Mouse (Mus musculus): ENCODE data around the gene Krtap4-1. TPM values are rescaled to one million over a fixed set of nuclear protein-coding genes. Genes with fewer than 3 reads are reported as not detected.
"Not testable (repeated sequence)": the region's sequence is repeated elsewhere in the genome, so short reads cannot be mapped to it uniquely, and the experiment has no call there.

The Krtap4-1 gene
- total RNA-seq, 2 experiments from 2014 or later, result not detected

- DNase-seq (ENCODE audit: low spot score in 2 of 2); intact Hi-C loops (cut with DNase I): not testable (repeated sequence)
These were observed 30.3 kb downstream of the Krtap4-1 start, which contains the start of gene Krtap9-3 for GRCm38 (mm10) chr11:99597742-99598141. Gene Krtap9-3 (minus strand): TSS chr11:99598105.

GRCm38 (mm10) chr11:99590981-99591380 is 37.1 kb downstream of the Krtap4-1 start, which contains the start of gene Krtap1-3:
Gene Krtap1-3 (minus strand): TSS chr11:99591339.
- intact Hi-C loops (cut with DNase I), result no loop called here
- DNase-seq (ENCODE audit: low spot score in 2 of 2), result no peak

DNA sequence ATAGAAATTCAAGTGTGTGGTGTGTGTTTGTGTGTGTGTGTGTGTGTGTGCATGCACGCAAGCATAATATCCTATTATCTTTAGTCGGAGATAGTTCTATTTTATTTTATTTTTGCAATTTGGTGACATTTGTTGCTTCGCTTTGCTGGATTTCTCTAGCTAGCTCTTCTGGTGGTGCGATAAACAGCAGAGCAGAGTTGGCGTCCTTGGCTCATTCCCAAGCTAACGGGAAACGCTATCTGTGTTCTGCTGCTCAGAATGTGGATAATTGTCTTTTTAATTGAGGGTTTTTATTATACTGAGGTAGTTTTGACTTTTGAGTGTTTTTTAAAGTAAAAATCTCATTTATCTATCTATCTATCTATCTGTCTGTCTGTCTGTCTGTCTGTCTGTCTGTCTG is 42.9 kb downstream of the Krtap4-1 start:
- peak; percentile 9 to 38 for DNase-seq (ENCODE audit: low spot score in 2 of 2)
- intact Hi-C loops (cut with DNase I), result no loop called here

- DNase-seq (ENCODE audit: low spot score in 2 of 2), result no peak
- intact Hi-C loops (cut with DNase I), result loop anchor here (5.0 kb wide), 1 partner anchor 584 kb away; no protein-coding TSS in a partner anchor
These were observed 44.8 kb downstream of the Krtap4-1 start, which contains the start of gene Krtap1-4 for GRCm38 (mm10) chr11:99583245-99583704. Gene Krtap1-4 (minus strand): TSS chr11:99583654.

DNA sequence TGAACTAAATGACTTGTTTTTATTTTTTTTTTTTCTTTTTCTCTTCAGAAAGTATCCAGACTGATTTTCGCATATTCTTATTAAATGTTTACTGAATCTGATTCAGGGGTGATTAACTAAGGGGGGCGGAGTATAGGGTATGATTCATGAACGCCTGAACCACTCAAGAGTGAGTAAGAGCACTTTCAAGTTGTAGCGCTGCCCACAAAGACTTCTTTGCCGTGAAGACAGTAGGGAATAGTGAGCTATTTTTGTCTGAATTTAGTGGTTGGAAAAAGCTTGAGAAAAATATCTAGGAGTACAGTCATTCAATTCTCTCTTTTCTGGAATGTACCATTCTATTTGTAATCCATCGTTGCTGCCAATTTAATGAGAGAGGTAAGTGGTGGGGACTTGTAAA is 46.5 kb downstream of the Krtap4-1 start:
- intact Hi-C loops (cut with DNase I), result loop anchor here (5.0 kb wide), 1 partner anchor 586 kb away; no protein-coding TSS in a partner anchor
- DNase-seq (ENCODE audit: low spot score in 2 of 2), result no peak

DNA sequence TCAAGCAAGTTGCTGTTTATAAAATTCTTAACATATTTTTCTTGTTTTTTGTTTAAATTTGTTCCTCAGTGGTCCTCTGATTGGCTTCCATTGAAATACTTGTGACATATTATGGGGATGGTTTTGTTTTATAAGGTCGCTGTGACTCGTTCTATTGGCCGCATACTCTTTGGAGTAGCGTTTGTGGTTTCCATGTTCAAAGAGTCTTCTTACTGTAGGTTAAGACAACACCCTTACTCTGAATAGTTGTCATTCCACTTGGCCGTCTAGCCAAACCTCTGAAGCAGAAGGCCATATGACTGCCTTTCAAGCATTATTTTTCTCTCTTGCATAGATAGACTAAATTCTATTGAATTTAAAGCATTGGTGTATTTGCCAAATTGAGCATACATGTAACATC is 47.0 kb downstream of the Krtap4-1 start:
- no peak for DNase-seq (ENCODE audit: low spot score in 2 of 2)
- intact Hi-C loops (cut with DNase I), result loop anchor here (5.0 kb wide), 1 partner anchor 586 kb away; no protein-coding TSS in a partner anchor

GRCm38 (mm10) chr11:99580636-99581035 is 47.4 kb downstream of the Krtap4-1 start, which contains the start of gene Krtap1-5:
Gene Krtap1-5 (minus strand): TSS chr11:99581016.
- intact Hi-C loops (cut with DNase I), result loop anchor here (5.0 kb wide), 1 partner anchor 587 kb away; no protein-coding TSS in a partner anchor

More at GRCm38 (mm10) chr11:99580636-99581035, 47.4 kb downstream of the Krtap4-1 start, which contains the start of gene Krtap1-5:
- DNase-seq (ENCODE audit: low spot score in 2 of 2), result no peak

Other genes starting within 250 kb of the Krtap4-1 start
- gene Krt10, start 238.9 kb downstream of the Krtap4-1 start, total RNA-seq (2021), result 10 to 100 TPM; 12.2 to 13.8 TPM
- gene Krt12, start 206.0 kb downstream of the Krtap4-1 start, total RNA-seq (2021), result 1 to 10 TPM; 8.5 to 9.7 TPM
- not detected for gene Krt20, start 190.1 kb downstream of the Krtap4-1 start, total RNA-seq (2021)
- gene Krt23, start 135.1 kb downstream of the Krtap4-1 start, total RNA-seq (2021), result not detected
- not detected for gene Krt39, start 106.9 kb downstream of the Krtap4-1 start, total RNA-seq (2021)
- not detected for gene Krt40, start 85.1 kb downstream of the Krtap4-1 start, total RNA-seq (2021)
- not detected for gene Krtap3-3, start 77.4 kb downstream of the Krtap4-1 start, total RNA-seq (2021)
- not detected for gene Krtap3-2, start 71.4 kb downstream of the Krtap4-1 start, total RNA-seq (2021)
- gene Gm11939, start 68.8 kb downstream of the Krtap4-1 start, total RNA-seq (2021), result not detected
- gene Krtap3-1, start 61.6 kb downstream of the Krtap4-1 start, total RNA-seq (2021), result not detected
- not detected for gene Krtap1-5, start 47.2 kb downstream of the Krtap4-1 start, total RNA-seq (2021)
- gene Krtap1-4, start 44.6 kb downstream of the Krtap4-1 start, total RNA-seq (2021), result not detected
- gene Krtap1-3, start 36.9 kb downstream of the Krtap4-1 start, total RNA-seq (2021), result not detected
- not detected for gene Krtap9-3, start 30.1 kb downstream of the Krtap4-1 start, total RNA-seq (2021)
- gene Gm11938, start 24.9 kb downstream of the Krtap4-1 start, total RNA-seq (2021), result not detected
- not detected for gene Gm11937, start 18.0 kb downstream of the Krtap4-1 start, total RNA-seq (2021)
- not detected for gene Krtap2-4, start 13.4 kb downstream of the Krtap4-1 start, total RNA-seq (2021)
- gene Gm11562, start 7.8 kb downstream of the Krtap4-1 start, total RNA-seq (2021), result not detected
- gene Krtap4-2, start 6.8 kb upstream of the Krtap4-1 start, total RNA-seq (2021), result not detected
- gene Krtap4-7, start 15.9 kb upstream of the Krtap4-1 start, total RNA-seq (2021), result not detected
- gene Gm11555, start 22.0 kb upstream of the Krtap4-1 start, total RNA-seq (2021), result not detected
- not detected for gene Gm11563, start 30.7 kb upstream of the Krtap4-1 start, total RNA-seq (2021)
- gene Krtap4-6, start 37.7 kb upstream of the Krtap4-1 start, total RNA-seq (2021), result not detected
- not detected for gene Gm14190, start 62.5 kb upstream of the Krtap4-1 start, total RNA-seq (2021)
- gene Gm14180, start 106.1 kb upstream of the Krtap4-1 start, total RNA-seq (2021), result not detected
- not detected for gene Gm11595, start 144.7 kb upstream of the Krtap4-1 start, total RNA-seq (2021)
- not detected for gene Krtap4-8, start 152.5 kb upstream of the Krtap4-1 start, total RNA-seq (2021)
- gene Krtap4-9, start 157.0 kb upstream of the Krtap4-1 start, total RNA-seq (2021), result not detected
- not detected for gene Gm11596, start 165.2 kb upstream of the Krtap4-1 start, total RNA-seq (2021)
- not detected for gene Gm11569, start 170.7 kb upstream of the Krtap4-1 start, total RNA-seq (2021)
- not detected for gene Gm11554, start 176.2 kb upstream of the Krtap4-1 start, total RNA-seq (2021)
- gene Krtap4-13, start 181.7 kb upstream of the Krtap4-1 start, total RNA-seq (2021), result not detected
- gene Gm11564, start 187.4 kb upstream of the Krtap4-1 start, total RNA-seq (2021), result not detected
- not detected for gene 2300003K06Rik, start 209.8 kb upstream of the Krtap4-1 start, total RNA-seq (2021)
- gene Krtap4-16, start 223.4 kb upstream of the Krtap4-1 start, total RNA-seq (2021), result not detected
- not detected for gene Gm11568, start 229.7 kb upstream of the Krtap4-1 start, total RNA-seq (2021)
- gene Gm11559, start 236.2 kb upstream of the Krtap4-1 start, total RNA-seq (2021), result not detected
- not detected for gene Krtap9-1, start 245.2 kb upstream of the Krtap4-1 start, total RNA-seq (2021)